Mouse (Mus musculus) lung, postnatal 4 days (tissue): ENCODE measurements around the gene Btbd18.
A peak's percentile ranks its signal among the peaks of the same experiment; 100 is the strongest.

Source experiments
- DNase-seq, 2 experiments: peaks; one replicate each; pipeline ENCODE4 v3.0.0; 2021

Gene Btbd18

GRCm38 (mm10) chr2:84658806-84659205 lies at the start of gene Btbd18:
Btbd18 (plus strand) TSS chr2:84659079.
- DNase-seq = no peak

- no peak for DNase-seq
These were observed 46.1 kb upstream of the Btbd18 start for GRCm38 (mm10) chr2:84612764-84613163.

GRCm38 (mm10) chr2:84617637-84618515 lies 41.0 kb upstream of the Btbd18 start:
- peak in 1 of 2 experiments; percentile 56 for DNase-seq

- DNase-seq = no peak
These were observed 40.0 kb upstream of the Btbd18 start for GRCm38 (mm10) chr2:84618914-84619313.

- DNase-seq = no peak
These were observed 39.1 kb upstream of the Btbd18 start for GRCm38 (mm10) chr2:84619646-84620340.

DNA sequence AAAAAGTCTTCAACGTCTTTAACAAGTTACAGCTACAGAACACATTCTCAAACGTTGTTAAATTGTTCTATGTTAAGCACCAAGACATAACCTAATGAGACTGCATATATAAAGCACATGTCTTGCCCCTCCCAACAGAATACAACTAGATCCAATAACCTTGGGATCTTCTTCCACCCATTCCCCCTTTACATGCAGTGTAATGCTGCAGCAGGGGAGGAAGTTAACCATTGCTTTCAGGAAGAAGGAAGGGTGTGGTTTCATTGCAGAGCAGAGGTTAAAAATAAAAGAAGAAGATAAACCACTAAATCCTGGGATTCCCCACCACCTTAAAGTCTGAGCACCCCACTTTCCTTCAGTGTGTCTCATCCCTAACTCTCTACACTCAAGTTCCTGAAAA lies 36.2 kb upstream of the Btbd18 start:
- DNase-seq = no peak

- no peak for DNase-seq
These were observed 35.3 kb upstream of the Btbd18 start for GRCm38 (mm10) chr2:84623428-84624119.

DNA sequence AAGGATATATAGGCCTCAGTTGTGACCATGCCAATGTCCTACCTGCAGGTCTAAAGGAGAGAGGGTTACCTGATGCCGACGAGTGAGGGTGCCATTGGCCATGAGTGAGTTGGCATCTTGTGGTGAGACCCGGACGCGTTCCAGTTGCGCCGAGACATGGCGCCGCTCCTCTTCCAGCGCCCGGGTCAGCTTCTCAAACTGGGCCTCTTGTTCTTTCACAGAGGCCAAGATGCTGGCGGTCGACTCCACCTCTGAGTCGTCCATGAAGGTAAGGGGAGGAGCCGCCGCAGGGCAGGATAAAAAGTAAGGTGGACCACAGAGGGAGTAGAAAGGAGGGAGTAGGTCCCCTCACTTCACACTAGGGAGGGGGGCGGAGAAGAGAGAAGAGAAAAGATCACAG lies 34.7 kb upstream of the Btbd18 start:
- DNase-seq = no peak

- DNase-seq = no peak
These were observed 32.4 kb upstream of the Btbd18 start for GRCm38 (mm10) chr2:84626366-84626975.

DNA sequence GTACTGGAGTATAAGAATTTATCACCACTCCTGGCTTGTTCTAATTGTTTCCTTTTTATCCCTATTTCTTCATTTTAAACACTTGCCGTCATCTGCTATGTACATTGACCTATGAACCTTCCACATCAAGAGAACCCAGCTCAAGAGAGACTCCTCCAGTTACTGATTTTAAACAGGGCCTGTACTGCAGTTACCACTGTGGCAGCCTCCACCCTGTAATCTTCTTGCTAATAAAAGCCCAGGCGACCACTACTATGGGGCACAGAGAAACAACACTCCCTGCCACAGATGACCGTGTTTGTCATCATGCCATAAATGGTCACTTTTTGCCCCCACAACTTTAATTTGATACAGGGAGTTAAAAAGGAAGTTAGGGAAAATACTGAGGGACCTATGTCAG lies 31.8 kb upstream of the Btbd18 start:
- no peak for DNase-seq

DNA sequence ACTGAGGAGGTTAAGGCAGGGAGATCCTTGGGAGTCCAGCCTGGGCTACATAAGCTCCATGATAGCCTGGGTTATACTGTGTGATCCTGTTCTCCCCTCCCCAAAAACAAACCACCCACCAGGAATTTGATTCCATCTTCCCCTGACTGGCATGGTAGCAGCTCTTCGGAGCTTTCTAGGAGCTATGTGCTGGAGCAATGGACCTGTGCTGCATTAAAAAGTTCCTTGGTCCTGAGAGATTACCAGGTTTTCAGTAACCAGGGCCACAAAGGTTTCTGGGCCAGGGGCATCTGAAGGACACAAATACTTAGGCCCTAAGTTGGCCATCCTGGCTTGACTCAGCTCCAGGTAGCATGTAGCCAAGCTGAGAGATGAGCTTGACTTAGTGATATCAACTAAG lies 26.9 kb upstream of the Btbd18 start:
- DNase-seq = no peak

- DNase-seq = peak; percentile 35 to 50
These were observed 25.9 kb upstream of the Btbd18 start for GRCm38 (mm10) chr2:84632999-84633398.

- peak in 1 of 2 experiments; percentile 9 for DNase-seq
These were observed 24.9 kb upstream of the Btbd18 start for GRCm38 (mm10) chr2:84634006-84634405.

DNA sequence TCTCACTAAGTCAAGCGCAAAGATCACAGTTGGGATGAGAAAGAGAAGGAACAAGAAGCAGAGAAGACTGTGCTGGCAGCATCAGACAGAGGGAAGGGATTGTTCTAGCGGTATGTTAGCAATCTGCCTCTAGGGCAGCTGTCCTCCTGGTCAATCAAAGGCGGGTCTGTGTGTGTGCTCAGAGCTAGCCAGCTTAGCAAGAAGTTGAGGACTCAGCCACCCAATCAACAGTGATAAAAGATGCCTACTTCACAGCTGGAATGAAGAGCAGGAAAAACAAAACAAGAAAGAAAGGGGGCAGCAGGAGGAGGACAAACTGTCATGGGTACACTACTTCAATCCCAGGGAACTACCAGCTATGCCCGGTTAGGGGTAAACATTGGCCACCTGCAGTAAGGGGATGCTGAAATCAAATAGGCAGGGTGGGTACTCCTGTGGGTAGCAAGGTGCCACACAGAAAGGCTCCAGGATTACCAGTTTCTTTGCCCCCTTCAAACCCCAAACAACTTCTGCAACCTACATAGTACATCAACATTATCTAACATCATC lies 23.9 kb upstream of the Btbd18 start:
- peak; percentile 29 to 48 for DNase-seq

DNA sequence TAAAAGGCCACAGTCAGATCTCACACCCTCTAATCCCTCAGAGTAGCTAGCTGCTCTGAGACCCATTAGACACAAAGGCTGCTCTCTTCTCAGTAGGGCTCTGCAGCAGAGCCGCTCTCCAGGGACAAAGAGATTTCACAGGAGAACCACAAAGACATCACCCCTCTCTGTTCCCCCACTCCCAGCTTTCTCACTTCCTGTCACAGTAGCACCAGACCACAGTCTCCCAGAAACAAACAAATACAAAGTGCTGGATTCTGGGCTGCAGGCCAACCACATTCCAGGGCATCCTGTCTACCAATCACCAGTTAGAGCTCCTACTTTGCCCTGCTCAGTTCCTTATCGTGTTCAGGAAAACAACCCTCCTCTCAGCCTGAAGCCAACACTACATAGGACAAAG lies 23.3 kb upstream of the Btbd18 start:
- peak; percentile 94 to 97 for DNase-seq

GRCm38 (mm10) chr2:84636231-84636741 lies 22.6 kb upstream of the Btbd18 start:
- peak; percentile 48 to 52 for DNase-seq

GRCm38 (mm10) chr2:84637452-84638165 lies 21.3 kb upstream of the Btbd18 start:
- peak; percentile 44 to 48 for DNase-seq

GRCm38 (mm10) chr2:84638428-84639220 lies 20.3 kb upstream of the Btbd18 start:
- DNase-seq = no peak

DNA sequence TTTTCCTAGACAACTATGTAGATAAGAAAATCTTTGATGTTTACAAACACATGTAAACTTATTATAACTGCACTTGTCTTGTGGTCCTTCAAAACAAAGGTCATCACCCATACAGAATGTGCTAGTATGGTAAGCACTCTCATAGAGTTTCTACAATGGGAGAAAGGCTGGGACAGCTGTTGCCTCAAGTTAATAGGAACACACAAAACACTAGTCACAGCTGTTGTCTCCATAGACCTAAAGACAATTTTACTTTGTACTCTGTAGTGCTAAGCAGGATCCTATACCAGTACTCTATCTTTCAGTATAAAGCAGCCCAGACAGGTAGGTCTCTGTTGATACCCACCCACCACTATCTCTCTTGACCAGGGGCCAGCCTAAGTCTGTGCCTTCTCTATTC lies 18.0 kb upstream of the Btbd18 start:
- no peak for DNase-seq

GRCm38 (mm10) chr2:84646138-84646537 lies 12.7 kb upstream of the Btbd18 start:
- DNase-seq = no peak

DNA sequence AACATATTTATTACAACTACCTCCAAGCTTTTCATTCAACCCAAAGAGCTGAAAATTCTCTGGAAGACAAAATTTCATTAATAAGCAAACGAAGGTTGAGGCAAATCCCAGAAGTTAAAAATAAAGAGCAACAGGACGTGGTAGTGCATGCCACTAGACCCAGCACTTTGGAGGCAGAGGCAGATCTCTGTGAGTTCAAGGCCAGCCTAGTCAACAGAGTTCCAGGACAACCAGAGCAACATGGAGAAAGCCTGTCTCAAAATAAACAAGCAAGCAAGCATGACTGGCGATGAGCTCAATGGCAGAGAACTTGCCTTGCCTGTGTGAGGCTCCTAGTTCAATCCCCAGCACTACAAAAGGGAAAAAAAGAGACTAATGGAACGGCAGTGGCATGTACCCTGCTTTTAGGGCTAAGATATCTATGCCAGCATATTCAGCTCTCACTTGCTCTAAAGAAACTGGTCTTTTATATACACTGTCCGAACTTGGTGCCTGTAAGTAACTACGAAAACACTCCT lies 11.8 kb upstream of the Btbd18 start:
- no peak for DNase-seq
